Mouse (Mus musculus) C2C12 (cell line): ENCODE results near the gene Col27a1.

ENCODE experiments used
- CEBPB ChIP-seq: IDR thresholded peaks from one replicate; pipeline ENCODE4 v1.6.1; 2011; ENCODE audit warnings: low read depth, mild to moderate bottlenecking, control low read depth, moderate library complexity
- CTCF ChIP-seq: IDR thresholded peaks from one replicate; pipeline ENCODE4 v1.5.1; 2011; ENCODE audit not compliant: control insufficient read depth, insufficient read depth, insufficient read length
- FOSL1 ChIP-seq: IDR thresholded peaks from one replicate; pipeline ENCODE4 v1.8.0; 2011; ENCODE audit warnings: mild to moderate bottlenecking, low read length; ENCODE audit not compliant: poor library complexity, insufficient read depth, severe bottlenecking
- MAX ChIP-seq: IDR thresholded peaks from one replicate; pipeline ENCODE4 v1.6.1; 2011; ENCODE audit warnings: mild to moderate bottlenecking, control low read depth
- MYOD1 ChIP-seq: IDR thresholded peaks from one replicate; pipeline ENCODE4 v1.6.1; 2011; ENCODE audit warnings: low read depth; ENCODE audit not compliant: control insufficient read depth, insufficient read length
- MYOG ChIP-seq: IDR thresholded peaks from one replicate; pipeline ENCODE4 v1.6.1; 2011; ENCODE audit not compliant: control insufficient read depth, insufficient read length; ENCODE audit errors: extremely low read depth
- USF1 ChIP-seq: IDR thresholded peaks from one replicate; pipeline ENCODE4 v1.6.1; 2011; ENCODE audit warnings: low read depth, mild to moderate bottlenecking, control low read depth, moderate library complexity

GRCm38 (mm10) chr4:63362150-63362549 lies 148.3 kb downstream of the Col27a1 start, which contains the start of gene Orm2:
- TF ChIP-seq CTCF (no peak), USF1 (no peak), MYOD1 (no peak), FOSL1 (no peak), MAX (no peak), CEBPB (no peak), MYOG (no peak)
